Mouse (Mus musculus) MEL (cell line): ENCODE results near the gene Trpm3. TPM values are rescaled to one million over a fixed set of nuclear protein-coding genes. Genes with fewer than 3 reads are reported as not detected.

ENCODE experiments used
- DNase-seq: peaks from one replicate; pipeline ENCODE4 v3.0.0; 2011; ENCODE audit warnings: low read depth, low spot score
- H3K27ac ChIP-seq: 2 replicates; pipeline ENCODE4 v1.5.1; 2012; ENCODE audit warnings: low read depth, mild to moderate bottlenecking, control low read depth, low read length, moderate library complexity; ENCODE audit not compliant: control insufficient read depth
- H3K27me3 ChIP-seq, 2 experiments: fragments of 150-350 bp in 1 of 2; sonication (generic) in 1 of 2; 2 replicates each; pipeline ENCODE4 v1.6.1; 2012; ENCODE audit warnings: low read length in 2 of 2, mild to moderate bottlenecking in 2 of 2, improper control_type of control experiment in 1 of 2, moderate library complexity in 1 of 2; ENCODE audit not compliant: insufficient read depth in 2 of 2, control insufficient read depth in 1 of 2
- H3K36me3 ChIP-seq, 2 experiments: 2 replicates each; pipeline ENCODE4 v1.6.1; 2012 to 2014; ENCODE audit warnings: low read length in 2 of 2, improper control_type of control experiment in 1 of 2, inconsistent platforms in 1 of 2, mild to moderate bottlenecking in 1 of 2; ENCODE audit not compliant: insufficient read depth in 2 of 2, control insufficient read depth in 1 of 2
- H3K4me1 ChIP-seq, 2 experiments: fragments of 150-350 bp in 1 of 2; sonication (generic) in 1 of 2; 2 replicates each; pipeline ENCODE4 v1.6.1; 2012; ENCODE audit warnings: low read length in 2 of 2, improper control_type of control experiment in 1 of 2, mild to moderate bottlenecking in 1 of 2; ENCODE audit not compliant: insufficient read depth in 2 of 2, control insufficient read depth in 1 of 2
- H3K4me3 ChIP-seq, 2 experiments: fragments of 150-350 bp in 1 of 2; sonication (generic) in 1 of 2; 2 replicates each; pipeline ENCODE4 v1.5.1; 2012; ENCODE audit warnings: low read depth in 2 of 2, low read length in 2 of 2, mild to moderate bottlenecking in 2 of 2, moderate library complexity in 2 of 2, control low read depth in 1 of 2, improper control_type of control experiment in 1 of 2; ENCODE audit not compliant: control insufficient read depth in 1 of 2, insufficient read depth in 1 of 2
- H3K79me2 ChIP-seq: 2 replicates; pipeline ENCODE4 v1.6.1; 2012; ENCODE audit warnings: mild to moderate bottlenecking, low read length, moderate library complexity; ENCODE audit not compliant: control insufficient read depth, poor library complexity, insufficient read depth
- H3K9ac ChIP-seq: 2 replicates; pipeline ENCODE4 v1.6.1; 2012; ENCODE audit warnings: low read depth, mild to moderate bottlenecking, control low read depth, low read length, moderate library complexity; ENCODE audit not compliant: control insufficient read depth, poor library complexity, severe bottlenecking
- H3K9me3 ChIP-seq: fragments of 150-350 bp; sonication (generic); replicated peaks from 2 replicates; pipeline ENCODE4 v1.6.1; 2012; ENCODE audit warnings: mild to moderate bottlenecking, low read length, improper control_type of control experiment, moderate library complexity; ENCODE audit not compliant: insufficient read depth
- CHD1 ChIP-seq: IDR thresholded peaks from 2 replicates; pipeline ENCODE4 v1.6.1; 2012; ENCODE audit warnings: low read depth, mild to moderate bottlenecking, inconsistent platforms, low read length, improper control_type of control experiment
- CHD2 ChIP-seq: IDR thresholded peaks from 2 replicates; pipeline ENCODE4 v1.6.1; 2011; ENCODE audit warnings: low read length, improper control_type of control experiment
- ELF1 ChIP-seq: IDR thresholded peaks from 2 replicates; pipeline ENCODE4 v1.6.1; 2014; ENCODE audit warnings: low read depth, mild to moderate bottlenecking, inconsistent platforms, low read length, improper control_type of control experiment, moderate library complexity
- MEF2A ChIP-seq: IDR thresholded peaks from 2 replicates; pipeline ENCODE4 v1.6.1; 2014; ENCODE audit warnings: low read depth, mild to moderate bottlenecking, inconsistent platforms, low read length, improper control_type of control experiment; ENCODE audit not compliant: poor library complexity, insufficient replicate concordance, severe bottlenecking; ENCODE audit errors: extremely low read depth
- MXI1 ChIP-seq: IDR thresholded peaks from 2 replicates; pipeline ENCODE4 v1.6.1; 2011; ENCODE audit warnings: mild to moderate bottlenecking, low read depth, low read length, improper control_type of control experiment
- MYC ChIP-seq: IDR thresholded peaks from 2 replicates; pipeline ENCODE4 v1.6.1; 2011; ENCODE audit warnings: low read depth, mild to moderate bottlenecking, low read length, improper control_type of control experiment, moderate library complexity
- NELFE ChIP-seq: IDR thresholded peaks from 2 replicates; pipeline ENCODE4 v1.6.1; 2011; ENCODE audit warnings: low read depth, low read length, improper control_type of control experiment
- POLR2AphosphoS2 ChIP-seq: IDR thresholded peaks from 2 replicates; pipeline ENCODE4 v1.6.1; 2011; ENCODE audit warnings: low read length, improper control_type of control experiment
- RAD21 ChIP-seq: IDR thresholded peaks from 2 replicates; pipeline ENCODE4 v1.6.1; 2011; ENCODE audit warnings: mild to moderate bottlenecking, low read depth, low read length, improper control_type of control experiment
- RCOR1 ChIP-seq: IDR thresholded peaks from 2 replicates; pipeline ENCODE4 v1.6.1; 2012; ENCODE audit warnings: low read depth, mild to moderate bottlenecking, inconsistent platforms, low read length, improper control_type of control experiment
- SIN3A ChIP-seq: IDR thresholded peaks from 2 replicates; pipeline ENCODE4 v1.6.1; 2012; ENCODE audit warnings: low read length, improper control_type of control experiment, inconsistent platforms
- TBP ChIP-seq: IDR thresholded peaks from 2 replicates; pipeline ENCODE4 v1.8.0; 2011; ENCODE audit warnings: low read depth, low read length, improper control_type of control experiment
- TCF12 ChIP-seq: IDR thresholded peaks from 2 replicates; pipeline ENCODE4 v1.6.1; 2014; ENCODE audit warnings: low read depth, mild to moderate bottlenecking, inconsistent platforms, low read length, improper control_type of control experiment, moderate library complexity
- UBTF ChIP-seq: IDR thresholded peaks from 2 replicates; pipeline ENCODE4 v1.6.1; 2012; ENCODE audit warnings: low read depth, mild to moderate bottlenecking, inconsistent platforms, low read length, improper control_type of control experiment, moderate library complexity, borderline replicate concordance; ENCODE audit not compliant: insufficient read depth
- USF2 ChIP-seq, 2 experiments: IDR thresholded peaks; 2 replicates each; pipeline ENCODE4 v1.6.1; 2011 to 2012; ENCODE audit warnings: improper control_type of control experiment in 2 of 2, low read length in 2 of 2, borderline replicate concordance in 1 of 2, inconsistent platforms in 1 of 2, low read depth in 1 of 2, mild to moderate bottlenecking in 1 of 2; ENCODE audit not compliant: insufficient read depth in 1 of 2
- ZMIZ1 ChIP-seq: IDR thresholded peaks from 2 replicates; pipeline ENCODE4 v1.6.1; 2012; ENCODE audit warnings: low read depth, mild to moderate bottlenecking, inconsistent platforms, low read length, improper control_type of control experiment, moderate library complexity
- ZNF384 ChIP-seq: IDR thresholded peaks from 2 replicates; pipeline ENCODE4 v1.6.1; 2012; ENCODE audit warnings: low read depth, mild to moderate bottlenecking, inconsistent platforms, low read length, improper control_type of control experiment
- polyA plus RNA-seq, 2 experiments: library from polyadenylated mRNA; stranded (reverse) in 1 of 2; unstranded in 1 of 2; fragments of >175 nt in 1 of 2; fragments of >200 nt in 1 of 2; gene quantifications; 2 replicates each; pipeline versions ENCODE4 v1.2.1 to v1.2.4; 2012; ENCODE audit warnings: low replicate concordance in 2 of 2, low read depth in 1 of 2; ENCODE audit not compliant: insufficient read length in 2 of 2, insufficient read depth in 1 of 2, missing spikeins in 1 of 2
- total RNA-seq: library from RNA; depleted of rRNA; stranded (reverse); fragments of 300-350 nt; gene quantifications from 2 replicates; pipeline ENCODE4 v1.2.3, GENCODE M21; 2012

The Trpm3 gene
- total and polyA plus RNA-seq, 3 experiments = not detected

DNA sequence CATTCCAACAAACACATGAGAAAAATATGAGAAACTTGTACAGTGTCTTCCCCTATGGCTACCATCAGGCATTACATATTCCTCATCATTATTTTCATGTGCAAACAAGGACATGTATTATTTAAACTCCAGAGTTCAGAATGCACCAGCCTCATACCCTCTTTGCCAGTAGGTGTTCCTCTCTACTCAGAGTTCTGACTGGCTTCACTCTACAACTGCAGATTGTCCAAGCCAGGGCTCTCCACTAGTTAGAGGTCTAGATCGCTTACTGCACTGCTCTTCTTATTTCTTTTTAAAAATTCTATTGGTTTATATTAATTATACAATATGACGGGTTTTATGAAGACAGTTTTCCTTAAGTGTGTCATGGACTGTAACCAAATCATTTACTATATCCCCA lies 498.9 kb downstream of the Trpm3 start:
- Histone ChIP-seq H3K4me1 (no peaks in the 10 kb centered on the region), H3K4me3 (no peak overlapping the region), H3K27ac (no peak overlapping the region), H3K36me3 (no peaks in the 10 kb centered on the region), H3K79me2 (no peaks in the 10 kb centered on the region), H3K9ac (no peak overlapping the region), H3K27me3 (no peaks in the 10 kb centered on the region)
- no peak for DNase-seq
- no peak for TF ChIP-seq CHD2
- no peak for TF ChIP-seq MEF2A
- TF ChIP-seq SIN3A = no peak
- TF ChIP-seq TBP = no peak
- no peak for TF ChIP-seq RCOR1
- TF ChIP-seq NELFE = no peak
- TF ChIP-seq RAD21 = no peak
- TF ChIP-seq USF2 (IDR thresholded peaks at IDR 0.05; ENCODE audit: borderline replicate concordance in 1 of 2, insufficient read depth in 1 of 2, low read depth in 1 of 2, low read length in 2 of 2) = no peak
- TF ChIP-seq CHD1 = no peak
- TF ChIP-seq POLR2AphosphoS2 = no peak
- TF ChIP-seq UBTF = no peak
- no peak for TF ChIP-seq ZNF384
- TF ChIP-seq TCF12 = no peak
- TF ChIP-seq ELF1 = no peak
- no peak for TF ChIP-seq ZMIZ1
- TF ChIP-seq, all 39 proteins: peak for 0
- H3K9me3 ChIP-seq = no peaks in the 10 kb centered on the region

GRCm38 (mm10) chr19:22638394-22638954 lies 499.6 kb downstream of the Trpm3 start:
- Histone ChIP-seq H3K4me1 (no peaks in the 10 kb centered on the region), H3K27ac (no peak overlapping the region)
- TF ChIP-seq MYC = no peak
- no peak for TF ChIP-seq MXI1
- TF ChIP-seq RCOR1 = no peak

More at GRCm38 (mm10) chr19:22638394-22638954, 499.6 kb downstream of the Trpm3 start:
- no peak for DNase-seq
- no peak overlapping the region for H3K9ac ChIP-seq
- H3K4me3 ChIP-seq = no peak overlapping the region
- H3K36me3 ChIP-seq = no peaks in the 10 kb centered on the region
- no peaks in the 10 kb centered on the region for H3K27me3 ChIP-seq
- no peaks in the 10 kb centered on the region for H3K79me2 ChIP-seq
- no peaks in the 10 kb centered on the region for H3K9me3 ChIP-seq
